Mouse (Mus musculus) heart, adult 10 weeks (tissue): ENCODE results near the gene Tmub2. TPM values are rescaled to one million over a fixed set of nuclear protein-coding genes. Genes with fewer than 3 reads are reported as not detected.

Experiments used
- polyA plus RNA-seq: library from polyadenylated mRNA; stranded (reverse); fragments of 350-450 nt; fragmentation: Illumina TruSeq; extraction: RNeasy Lipid Tissue Mini Kit (QIAGEN cat#74804); gene quantifications from one replicate; pipeline ENCODE4 v1.2.3, GENCODE M21; 2014; ENCODE audit warnings: low read depth, low replicate concordance

Tmub2 gene
- polyA plus RNA-seq, result 33.1 TPM

DNA sequence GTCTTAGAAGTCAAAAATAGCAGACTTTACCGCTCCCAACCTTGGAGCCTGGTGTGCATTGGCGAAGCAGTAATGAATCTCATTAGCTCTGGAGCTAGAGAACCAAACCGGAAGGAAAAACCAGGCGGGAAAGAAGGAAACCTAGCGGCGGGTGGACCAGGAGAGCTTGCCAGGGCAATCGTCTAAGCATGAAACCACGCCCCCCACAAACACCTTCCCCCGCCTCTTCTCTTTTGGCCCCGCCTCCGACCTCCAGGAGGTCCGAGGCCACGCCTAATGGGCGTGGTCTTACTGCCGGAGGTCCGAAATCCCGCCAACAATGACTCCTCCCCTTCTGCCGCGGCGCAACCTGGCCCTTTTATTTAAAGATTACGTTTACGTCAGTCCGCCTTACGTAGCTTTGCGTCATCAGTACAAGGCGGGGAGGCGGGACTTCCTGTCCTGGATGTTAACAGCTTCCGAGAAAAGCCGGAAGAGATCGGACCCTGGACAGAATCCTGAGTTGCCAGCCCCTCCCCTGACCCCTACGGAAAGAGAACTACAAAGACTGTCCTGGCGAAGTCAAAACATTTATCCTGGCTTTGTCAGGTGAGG is at the start of gene Tmub2:
TSS of gene Tmub2 (plus strand) at position 431 of the 594 bp plus-strand sequence.

DNA sequence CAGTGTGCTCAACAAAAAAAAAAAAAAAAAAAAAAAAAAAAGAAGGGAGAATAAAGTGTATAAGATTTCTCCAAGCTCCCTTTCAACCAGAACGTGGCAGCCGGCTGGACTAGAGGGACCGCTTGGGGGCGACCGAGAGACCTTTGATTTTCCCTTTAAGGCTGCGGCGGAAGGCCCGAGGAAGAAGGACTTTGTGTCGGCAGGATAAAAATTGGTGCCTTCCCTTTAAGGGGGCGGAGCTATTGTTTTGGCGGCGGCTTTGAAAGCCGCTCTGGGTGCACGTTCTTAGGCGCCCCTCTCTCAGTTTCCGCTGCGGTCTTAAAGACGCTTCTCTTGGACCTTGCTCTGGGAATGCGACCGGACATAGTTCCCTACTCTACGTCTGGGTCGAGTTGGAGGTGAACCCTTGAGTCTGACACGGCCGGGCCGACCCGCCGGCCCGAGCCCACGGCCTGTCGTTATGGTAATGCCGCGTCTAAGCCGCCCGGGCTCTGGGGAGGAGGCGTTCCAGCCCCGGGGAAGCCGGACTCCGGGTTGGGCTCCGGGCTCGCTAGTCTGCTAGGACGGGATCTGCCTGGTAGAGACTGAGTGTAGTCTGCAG is 36.0 kb upstream of the Tmub2 start, which contains the start of gene BC030867:
TSS of gene BC030867 (plus strand) at position 253 of the 601 bp plus-strand sequence.

DNA sequence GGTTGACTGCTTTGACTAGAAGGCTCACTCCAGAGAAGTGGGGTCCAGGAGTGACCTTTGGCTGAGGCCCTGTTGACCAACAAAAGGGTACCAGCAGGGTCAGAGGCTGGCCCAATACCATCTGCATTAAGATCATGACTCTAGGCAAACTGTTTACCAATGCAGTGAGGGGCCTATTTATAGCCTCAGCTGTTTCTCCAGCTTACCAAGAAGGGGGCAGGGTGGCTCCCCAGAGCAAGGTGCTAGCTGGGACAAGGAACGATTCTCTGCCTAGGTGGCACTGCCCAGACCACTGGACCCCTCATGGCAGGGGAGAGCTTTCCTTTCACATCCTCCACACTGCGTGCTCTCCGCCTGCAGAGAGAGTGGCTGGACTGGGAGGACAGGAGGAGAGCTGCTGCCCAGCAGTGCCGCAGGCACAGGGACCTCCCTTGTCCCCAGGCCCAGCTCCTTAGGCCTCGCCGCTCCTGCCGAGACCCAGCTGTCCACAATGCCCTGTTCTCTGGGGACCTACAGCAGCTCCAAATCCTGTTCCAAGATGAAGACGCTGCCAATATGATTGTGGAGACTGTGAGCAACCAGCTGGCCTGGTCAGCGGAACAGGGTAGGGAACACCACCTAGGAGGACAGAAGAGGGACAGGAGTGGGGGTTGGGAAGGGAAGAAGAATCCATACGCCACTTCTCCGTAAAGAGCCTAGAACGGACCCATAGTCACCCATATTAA is 16.0 kb upstream of the Tmub2 start, which contains the start of gene Asb16:
TSS of gene Asb16 (plus strand) at position 224 of the 725 bp plus-strand sequence.

DNA sequence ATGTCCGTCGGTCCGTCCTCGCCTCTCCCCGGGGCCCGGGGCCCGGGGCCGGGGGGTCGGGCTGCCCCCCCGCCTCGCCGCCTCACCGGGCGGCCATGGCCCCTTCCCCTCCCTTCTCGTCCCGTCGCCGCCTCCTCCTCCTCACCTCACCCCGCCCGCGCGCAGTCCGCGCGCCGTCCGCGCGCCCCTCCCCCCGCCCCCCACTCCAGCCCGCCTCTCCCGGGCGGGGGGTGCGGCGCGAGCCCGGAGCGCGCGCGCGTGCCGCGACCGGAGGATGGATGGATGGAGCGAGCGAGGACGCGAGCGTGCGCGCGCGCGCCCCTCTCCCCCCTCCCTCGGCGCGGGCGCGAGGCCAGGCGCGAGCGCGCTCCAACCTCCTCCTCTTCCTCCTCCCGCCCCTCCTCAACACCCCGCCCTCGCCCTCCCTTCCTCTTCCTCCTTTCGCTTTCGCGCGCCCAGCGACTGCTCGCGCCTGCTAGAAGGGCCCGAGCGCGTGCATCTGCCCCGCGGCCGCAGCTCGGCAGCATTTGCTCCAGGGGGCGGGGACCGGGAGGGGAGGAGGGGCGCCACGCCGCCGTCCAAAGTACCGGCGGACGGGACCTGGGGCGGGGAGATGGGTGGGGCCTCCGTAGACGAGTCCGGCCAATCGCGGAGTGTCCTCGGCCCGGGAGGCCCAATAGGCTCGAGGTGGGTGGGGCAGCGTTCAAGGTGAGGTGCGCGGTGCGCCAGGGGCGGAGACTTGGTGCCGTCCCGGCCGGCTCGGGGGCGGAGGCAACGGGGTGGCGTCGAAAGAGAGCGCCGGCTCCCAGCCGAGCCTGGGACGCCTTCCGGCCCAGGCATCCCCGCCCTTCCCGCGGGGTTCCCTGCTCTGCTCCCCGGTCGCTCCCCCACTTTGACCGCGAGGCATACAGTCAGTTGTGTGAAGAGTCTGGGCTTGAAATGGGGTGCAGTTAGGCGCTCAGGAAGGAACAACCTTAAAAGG is 12.1 kb downstream of the Tmub2 start, which contains the start of gene Atxn7l3:
TSS of gene Atxn7l3 (minus strand) at position 141 of the 982 bp plus-strand sequence.

DNA sequence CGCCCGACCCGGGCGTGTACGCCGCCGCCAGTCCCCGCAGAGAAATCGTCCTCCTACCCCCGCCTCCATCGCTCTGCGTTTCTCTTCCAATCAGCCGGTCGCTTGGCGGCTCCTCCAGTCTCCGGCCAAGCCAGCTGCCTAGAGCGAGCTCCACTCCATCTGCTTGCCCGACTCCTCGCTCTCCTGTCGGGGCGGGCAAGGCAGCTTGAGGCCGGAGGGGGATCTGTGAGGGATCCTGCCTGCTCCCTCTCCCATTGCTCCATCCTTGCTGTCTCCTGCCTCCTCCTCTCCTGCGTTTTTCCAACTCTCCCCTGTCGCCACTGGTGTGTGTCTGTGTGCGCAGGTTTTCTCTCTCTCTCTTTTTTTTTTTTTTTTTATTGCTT is 34.7 kb downstream of the Tmub2 start, which contains the start of gene Ubtf:
TSS of gene Ubtf (minus strand) at position 333 of the 383 bp plus-strand sequence.

Other genes with a start within 250 kb of the Tmub2 start
- gene Cd300lg, start 243.4 kb upstream of the Tmub2 start, polyA plus RNA-seq, result 86.6 TPM
- 3.6 TPM for gene Mpp2, start 196.4 kb upstream of the Tmub2 start, polyA plus RNA-seq
- not detected for gene Ppy, start 183.6 kb upstream of the Tmub2 start, polyA plus RNA-seq
- not detected for gene Pyy, start 177.1 kb upstream of the Tmub2 start, polyA plus RNA-seq
- gene Nags, start 139.4 kb upstream of the Tmub2 start, polyA plus RNA-seq, result not detected
- 13.3 TPM for gene Tmem101, start 128.5 kb upstream of the Tmub2 start, polyA plus RNA-seq
- 22.0 TPM for gene Lsm12, start 99.6 kb upstream of the Tmub2 start, polyA plus RNA-seq
- gene G6pc3, start 95.3 kb upstream of the Tmub2 start, polyA plus RNA-seq, result 42.9 TPM
- 100 TPM for gene Hdac5, start 54.8 kb upstream of the Tmub2 start, polyA plus RNA-seq
- 0.45 TPM for gene BC030867, start 36.0 kb upstream of the Tmub2 start, polyA plus RNA-seq
- 0.86 TPM for gene Asb16, start 16.2 kb upstream of the Tmub2 start, polyA plus RNA-seq
- gene Atxn7l3, start 11.7 kb downstream of the Tmub2 start, polyA plus RNA-seq, result 19.8 TPM
- 59.2 TPM for gene Ubtf, start 34.8 kb downstream of the Tmub2 start, polyA plus RNA-seq
- gene Slc4a1, start 81.3 kb downstream of the Tmub2 start, polyA plus RNA-seq, result 0.16 TPM
- gene Rundc3a, start 108.5 kb downstream of the Tmub2 start, polyA plus RNA-seq, result not detected
- 144 TPM for gene Slc25a39, start 123.0 kb downstream of the Tmub2 start, polyA plus RNA-seq
- 86.1 TPM for gene Grn, start 145.4 kb downstream of the Tmub2 start, polyA plus RNA-seq
- gene Fam171a2, start 162.8 kb downstream of the Tmub2 start, polyA plus RNA-seq, result 1.7 TPM
- 1.6 TPM for gene Itga2b, start 185.2 kb downstream of the Tmub2 start, polyA plus RNA-seq